Mouse (Mus musculus) midbrain, embryonic 12.5 days (tissue): ENCODE results near the gene Ccdc182. TPM values are rescaled to one million over a fixed set of nuclear protein-coding genes. Genes with fewer than 3 reads are reported as not detected.

Source experiments
- ATAC-seq: fragments of 200-750 bp; cut with Nextera tagmentation; 2 replicates; pipeline ENCODE4 v1.8.0; 2017; ENCODE audit warnings: low read depth, moderate TSS enrichment, moderate library complexity; ENCODE audit not compliant: low FRiP score
- H3K27ac ChIP-seq: fragments of 300-500 bp; sonication (generic); replicated peaks from 2 replicates; pipeline ENCODE4 v1.5.1; 2016; ENCODE audit warnings: mild to moderate bottlenecking
- H3K27me3 ChIP-seq: fragments of 300-500 bp; sonication (generic); 2 replicates; pipeline ENCODE4 v1.6.1; 2016; ENCODE audit warnings: mild to moderate bottlenecking
- H3K36me3 ChIP-seq: fragments of 300-500 bp; sonication (generic); 2 replicates; pipeline ENCODE4 v1.6.1; 2016
- H3K4me1 ChIP-seq: fragments of 300-500 bp; sonication (generic); 2 replicates; pipeline ENCODE4 v1.6.1; 2016
- H3K4me2 ChIP-seq: fragments of 300-500 bp; sonication (generic); replicated peaks from 2 replicates; pipeline ENCODE4 v1.6.1; 2016; ENCODE audit warnings: mild to moderate bottlenecking, moderate library complexity
- H3K4me3 ChIP-seq: fragments of 300-500 bp; sonication (generic); 2 replicates; pipeline ENCODE4 v1.5.1; 2016; ENCODE audit warnings: mild to moderate bottlenecking
- H3K9ac ChIP-seq: fragments of 300-500 bp; sonication (generic); replicated peaks from 2 replicates; pipeline ENCODE4 v1.6.1; 2016; ENCODE audit warnings: mild to moderate bottlenecking, moderate library complexity
- H3K9me3 ChIP-seq: fragments of 300-500 bp; sonication (generic); 2 replicates; pipeline ENCODE4 v1.6.1; 2016; ENCODE audit warnings: mild to moderate bottlenecking
- WGBS: fragments of 180-500 bp; shearing (Covaris S2); methylation state at CpG from one replicate; pipeline ENCODE4 v1.1.7; 2016; 5-methylcytosine and 5-hydroxymethylcytosine counted together
- polyA plus RNA-seq: library from polyadenylated mRNA; unstranded; fragments of >200 nt; fragmentation: Nextera tagmentation; extraction: Ambion mirVana; gene quantifications from 2 replicates; pipeline ENCODE4 v1.2.1, GENCODE M21; 2016

The Ccdc182 gene
- polyA plus RNA-seq, 1 experiment from 2014 or later, result 5.0 TPM

DNA sequence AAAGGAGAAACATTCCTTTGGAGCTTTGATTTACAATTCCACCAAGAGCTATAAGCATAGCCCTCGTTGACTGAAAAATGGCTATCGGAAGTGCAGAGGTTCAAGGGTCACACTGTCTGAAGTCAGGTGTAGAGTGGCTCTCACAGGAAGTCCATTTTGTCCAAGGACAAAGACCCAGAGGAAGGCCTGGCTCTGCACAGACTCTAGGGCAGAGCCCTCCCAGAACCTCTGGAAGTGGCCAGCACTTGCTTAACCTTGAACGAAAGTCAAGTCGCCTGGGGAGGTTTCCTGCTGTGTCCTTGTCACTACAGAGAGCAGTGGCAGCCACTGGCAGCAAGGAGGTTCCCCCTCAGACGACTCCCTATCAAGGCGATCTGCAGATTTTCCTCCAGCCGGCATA is 33.4 kb upstream of the Ccdc182 start:
- Histone ChIP-seq H3K9ac (no peak overlapping the region), H3K4me1 (no peaks in the 10 kb centered on the region; the same call in 1 of the 2 replicates), H3K27me3 (no peaks in the 10 kb centered on the region), H3K27ac (no peak overlapping the region), H3K36me3 (peaks cover 8% of the 10 kb centered on the region; the same call in 1 of the 2 replicates), H3K4me2 (no peak overlapping the region), H3K4me3 (no peak overlapping the region), H3K9me3 (peaks cover 6% of the 10 kb centered on the region; the same call in 1 of the 2 replicates)
- ATAC-seq, result no peak
- WGBS, result 54% methylated on average over 7 of the region's 7 CpGs

DNA sequence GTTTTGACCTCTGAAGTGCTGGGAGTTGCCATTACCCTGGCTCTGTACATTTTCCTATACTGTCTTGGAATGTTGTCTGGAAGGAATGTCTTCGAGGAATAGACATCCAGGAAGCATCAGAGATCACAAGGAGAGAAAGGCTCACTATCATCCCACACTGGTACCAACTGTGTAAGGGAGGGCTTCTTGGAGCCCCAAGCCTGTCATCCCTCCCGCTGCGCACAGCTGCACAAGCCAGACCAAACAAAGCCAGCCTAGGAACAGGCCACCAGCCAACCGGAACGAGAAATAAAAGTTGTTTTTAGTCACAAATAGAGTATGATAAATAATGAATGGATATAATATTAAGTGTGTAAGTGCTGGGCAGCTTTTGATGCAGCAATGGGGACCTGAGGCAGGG is 29.0 kb upstream of the Ccdc182 start:
- peaks cover 2% of the 10 kb centered on the region; the same call in 1 of the 2 replicates for H3K9me3 ChIP-seq
- H3K4me3 ChIP-seq, result no peak overlapping the region
- 64% methylated on average over 5 of the region's 5 CpGs for WGBS
- 0 out of 2 replicates have a peak, but pooled peaks cover 2% of the 10 kb centered on the region for H3K36me3 ChIP-seq
- H3K4me1 ChIP-seq, result peaks cover 13% of the 10 kb centered on the region
- H3K9ac ChIP-seq, result no peak overlapping the region
- ATAC-seq, result no peak
- no peak overlapping the region for H3K4me2 ChIP-seq
- 0 out of 2 replicates have a peak overlapping the region, but pooled peaks have one; percentile 46 for H3K27ac ChIP-seq
- peaks cover 3% of the 10 kb centered on the region; the same call in 1 of the 2 replicates for H3K27me3 ChIP-seq

DNA sequence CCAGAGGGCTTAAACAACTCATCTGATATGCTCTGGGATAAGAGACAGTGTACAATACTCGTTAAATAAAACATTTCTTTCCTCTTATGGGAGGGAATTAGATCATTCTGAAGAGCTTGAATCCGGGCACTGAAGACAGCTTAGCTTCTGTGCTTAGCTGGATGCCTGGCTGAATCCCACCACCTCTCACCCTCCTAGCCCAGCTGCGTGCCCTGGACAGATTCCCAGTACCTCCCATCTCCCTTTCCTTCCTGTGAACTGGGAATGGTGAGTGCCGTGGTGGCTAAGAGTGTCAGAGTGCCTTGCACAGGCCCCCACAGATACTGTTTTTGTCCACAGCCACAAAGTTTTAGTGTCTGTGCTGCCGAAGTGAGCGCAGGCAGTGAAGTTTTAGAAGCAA is 27.5 kb upstream of the Ccdc182 start:
- Histone ChIP-seq H3K36me3 (no peaks in the 10 kb centered on the region), H3K27ac (peak overlapping the region; percentile 60), H3K4me1 (peaks cover 13% of the 10 kb centered on the region), H3K27me3 (peaks cover 5% of the 10 kb centered on the region; the same call in 1 of the 2 replicates), H3K9ac (no peak overlapping the region), H3K4me3 (no peak overlapping the region), H3K9me3 (no peaks in the 10 kb centered on the region), H3K4me2 (no peak overlapping the region)
- no peak for ATAC-seq
- 59% methylated on average over 6 of the region's 6 CpGs for WGBS

DNA sequence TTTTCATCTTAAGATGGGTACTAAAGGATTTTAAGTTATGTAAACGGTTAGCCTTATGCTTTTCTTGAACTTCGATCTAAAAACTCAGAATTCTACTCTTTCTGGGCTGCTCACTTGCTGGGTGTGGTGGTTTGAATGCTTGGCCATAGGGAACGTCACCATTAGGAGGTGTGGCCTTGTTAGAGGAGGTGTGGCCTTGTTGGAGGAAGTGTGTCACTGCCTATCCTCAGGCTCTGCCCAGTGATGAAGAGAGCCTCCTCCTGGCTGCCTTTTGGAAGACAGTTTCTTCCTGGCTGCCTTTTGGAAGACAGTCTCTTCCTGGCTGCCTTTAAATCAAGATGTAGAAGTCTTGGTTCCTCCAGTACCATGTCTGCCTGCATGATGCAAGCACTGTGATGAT is 22.0 kb upstream of the Ccdc182 start:
- Histone ChIP-seq H3K4me2 (no peak overlapping the region), H3K27ac (no peak overlapping the region)
- no peak for ATAC-seq

DNA sequence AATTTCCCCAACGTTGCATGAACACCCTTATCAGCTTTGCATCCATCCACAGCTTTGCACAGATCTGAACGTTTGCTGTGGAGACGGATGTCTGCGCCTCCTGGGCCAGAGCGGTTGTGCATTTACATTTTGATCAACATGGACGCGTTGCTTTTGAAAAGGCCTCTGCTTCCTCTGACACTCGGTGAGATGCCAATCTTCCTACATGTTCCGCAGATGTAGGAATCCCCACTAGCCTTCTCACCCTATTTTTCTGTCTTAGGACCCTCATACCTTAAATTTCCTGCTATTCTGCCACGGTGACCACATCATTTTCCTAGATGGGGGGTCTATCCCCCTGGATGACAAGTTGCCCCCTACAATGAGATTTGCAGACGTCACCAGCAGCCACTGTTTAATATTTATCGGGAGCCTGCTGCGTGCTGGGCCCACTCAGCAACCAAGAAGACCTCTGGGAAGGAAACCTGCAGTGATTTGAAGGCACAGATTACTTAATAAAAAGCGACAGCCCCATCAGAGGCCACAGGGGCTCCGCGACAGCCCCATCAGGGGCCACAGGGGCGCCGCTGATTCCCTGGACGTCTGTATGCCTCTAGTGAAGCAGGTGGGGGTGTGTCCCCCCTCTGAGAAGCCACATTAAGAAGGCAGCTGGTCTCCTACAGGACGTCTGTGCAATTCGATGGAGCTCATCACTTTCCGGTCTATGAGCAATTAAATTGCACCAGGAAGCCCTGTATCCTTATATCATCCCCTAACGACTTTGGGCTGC is 19.6 kb upstream of the Ccdc182 start:
- H3K4me3 ChIP-seq, result peak overlapping the region; percentile 6; the same call in 1 of the 2 replicates
- no peaks in the 10 kb centered on the region for H3K36me3 ChIP-seq
- peak; percentile 83 for ATAC-seq
- H3K27ac ChIP-seq, result peak overlapping the region; percentile 93
- H3K9ac ChIP-seq, result no peak overlapping the region; the same call in 1 of the 2 replicates
- WGBS, result 19% methylated on average over 23 of the region's 23 CpGs
- peaks cover 51% of the 10 kb centered on the region for H3K4me1 ChIP-seq
- H3K27me3 ChIP-seq, result peaks cover 5% of the 10 kb centered on the region; the same call in 1 of the 2 replicates
- H3K4me2 ChIP-seq, result peak overlapping the region; percentile 37
- H3K9me3 ChIP-seq, result no peaks in the 10 kb centered on the region

More for the DNA sequence above, 22.0 kb upstream of the Ccdc182 start:
- no peak overlapping the region for H3K9ac ChIP-seq
- no peaks in the 10 kb centered on the region for H3K9me3 ChIP-seq
- peaks cover 52% of the 10 kb centered on the region for H3K4me1 ChIP-seq
- H3K27me3 ChIP-seq, result peaks cover 5% of the 10 kb centered on the region; the same call in 1 of the 2 replicates
- H3K36me3 ChIP-seq, result no peaks in the 10 kb centered on the region
- H3K4me3 ChIP-seq, result no peak overlapping the region
- WGBS, result 76% methylated on average over 3 of the region's 3 CpGs

DNA sequence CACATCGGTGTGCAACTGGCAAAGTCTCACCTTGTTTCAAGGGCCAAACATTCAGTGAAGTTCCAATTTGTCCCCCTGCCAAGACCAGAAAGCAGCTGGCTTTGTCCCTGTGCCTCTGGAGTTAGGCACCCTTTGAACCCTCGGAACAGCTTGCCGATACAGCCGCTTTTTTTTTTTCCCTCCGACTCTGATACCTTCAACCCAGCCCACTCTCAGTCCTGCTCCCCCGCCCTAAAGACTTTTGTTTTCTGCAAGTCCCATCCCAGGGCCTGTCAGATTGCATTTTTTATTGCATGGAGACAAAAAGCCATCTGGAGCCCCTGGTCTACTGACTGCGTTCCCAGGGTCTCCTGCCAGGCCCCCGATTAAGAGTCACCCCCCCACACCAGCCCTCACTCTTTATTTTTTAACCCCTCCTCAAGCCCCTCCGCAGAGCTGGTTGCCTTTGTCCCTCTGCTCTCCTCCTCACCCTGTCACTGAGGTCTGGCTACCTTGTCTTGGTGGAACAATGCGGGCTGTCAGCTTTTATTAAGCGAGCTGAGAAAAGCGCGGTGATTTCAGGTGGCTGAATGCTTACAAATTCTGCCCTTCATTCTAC is 18.9 kb upstream of the Ccdc182 start:
- Histone ChIP-seq H3K4me3 (no peak overlapping the region), H3K36me3 (no peaks in the 10 kb centered on the region), H3K4me2 (peak overlapping the region; percentile 37), H3K27ac (peak overlapping the region; percentile 93), H3K9ac (peak overlapping the region; percentile 8; the same call in 1 of the 2 replicates), H3K4me1 (peaks cover 56% of the 10 kb centered on the region), H3K27me3 (peaks cover under 1% of the 10 kb centered on the region; the same call in 1 of the 2 replicates), H3K9me3 (no peaks in the 10 kb centered on the region)
- WGBS, result 11% methylated on average over 13 of the region's 13 CpGs
- peak; percentile 85 for ATAC-seq

DNA sequence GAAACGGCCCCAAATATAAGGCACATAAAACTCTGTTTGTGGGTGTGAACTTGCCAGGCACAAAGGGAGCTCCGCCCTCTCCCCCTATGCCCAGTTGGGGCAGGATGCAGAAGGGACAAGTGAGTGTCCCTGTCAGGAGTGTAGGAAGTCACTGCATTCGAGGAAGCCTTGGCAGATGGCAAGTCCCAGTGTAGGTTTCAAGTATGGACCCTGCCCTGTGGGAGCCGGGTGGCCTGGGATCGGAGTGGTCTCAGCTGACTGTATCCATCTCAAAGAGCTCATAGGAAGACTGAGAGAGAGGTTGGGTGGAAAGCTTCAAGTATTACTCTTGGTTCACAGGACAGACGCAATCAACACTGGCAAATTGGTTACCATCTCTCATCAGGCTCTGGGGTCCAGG is 17.9 kb upstream of the Ccdc182 start:
- Histone ChIP-seq H3K27me3 (no peaks in the 10 kb centered on the region), H3K4me1 (peaks cover 63% of the 10 kb centered on the region), H3K27ac (peak overlapping the region; percentile 93), H3K4me3 (no peak overlapping the region), H3K9ac (0 out of 2 replicates have a peak overlapping the region, but pooled peaks have one; percentile 11), H3K36me3 (no peaks in the 10 kb centered on the region), H3K4me2 (peak overlapping the region; percentile 37), H3K9me3 (no peaks in the 10 kb centered on the region)
- WGBS, result 50% methylated on average over 6 of the region's 6 CpGs
- no peak for ATAC-seq

DNA sequence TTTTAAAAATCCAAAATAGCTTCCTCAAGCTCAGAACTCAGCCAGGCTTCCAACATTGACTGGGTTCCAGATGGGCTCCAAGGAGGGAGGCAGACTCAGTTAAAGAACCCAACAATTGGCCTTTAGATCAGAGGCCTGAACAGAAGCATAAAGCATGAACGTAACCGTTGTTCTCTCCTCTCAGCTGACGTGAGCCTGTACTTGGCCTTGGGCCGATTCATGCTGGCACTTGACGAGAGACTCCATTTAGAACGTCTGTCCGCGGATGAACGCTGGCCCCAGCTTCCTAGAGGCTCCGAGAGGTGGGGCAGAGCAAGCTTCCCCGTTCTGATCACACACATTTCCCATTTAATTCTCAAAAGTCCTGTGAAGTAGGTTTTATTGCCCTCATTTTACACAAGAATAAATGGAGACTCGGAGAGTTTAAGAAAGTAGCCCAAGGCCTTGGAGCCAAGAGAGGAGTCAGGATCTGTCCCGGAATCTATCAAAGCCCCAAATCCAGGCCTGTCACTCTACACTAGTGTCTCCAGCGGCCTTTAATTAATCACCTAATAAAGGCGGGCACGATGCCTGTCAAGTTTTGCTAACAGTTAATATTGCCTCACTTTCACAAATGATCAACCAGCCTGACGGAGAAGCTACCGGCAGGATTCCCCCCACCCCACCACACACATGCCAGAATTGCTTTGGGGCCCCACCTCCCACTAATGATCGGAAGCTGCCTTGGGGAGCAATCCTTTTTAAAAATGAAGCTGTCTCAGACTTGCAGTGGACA is 17.1 kb upstream of the Ccdc182 start:
- Histone ChIP-seq H3K9ac (no peak overlapping the region), H3K4me2 (no peak overlapping the region), H3K27ac (peak overlapping the region; percentile 93), H3K9me3 (no peaks in the 10 kb centered on the region), H3K27me3 (no peaks in the 10 kb centered on the region), H3K4me3 (no peak overlapping the region), H3K36me3 (no peaks in the 10 kb centered on the region), H3K4me1 (peaks cover 63% of the 10 kb centered on the region)
- 34% methylated on average over 19 of the region's 19 CpGs for whole genome bisulfite sequencing
- ATAC-seq, result no peak

DNA sequence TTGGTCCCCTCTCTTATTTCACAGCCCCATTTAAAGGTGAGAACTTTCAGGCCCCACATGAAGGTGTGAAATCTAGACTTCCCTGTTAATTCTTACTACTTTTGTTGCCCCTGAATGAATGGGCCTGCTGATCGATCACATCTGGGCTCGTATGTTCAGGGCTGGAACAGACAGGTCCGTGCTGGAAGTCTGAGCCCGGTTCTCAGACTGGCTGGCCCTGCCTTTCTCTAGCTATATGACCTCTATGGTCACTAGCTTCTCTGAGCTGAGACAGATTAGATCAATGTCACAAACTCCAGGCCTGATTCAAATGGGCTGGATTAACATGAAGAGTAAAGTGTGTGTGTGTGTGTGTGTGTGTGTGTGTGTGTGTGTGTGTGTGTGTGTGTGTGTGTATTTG is 14.9 kb upstream of the Ccdc182 start:
- 0 out of 2 replicates have a peak, but pooled peaks cover 6% of the 10 kb centered on the region for H3K9me3 ChIP-seq
- no peaks in the 10 kb centered on the region for H3K36me3 ChIP-seq
- H3K4me3 ChIP-seq, result no peak overlapping the region
- 40% methylated on average over 4 of the region's 4 CpGs for WGBS
- H3K27ac ChIP-seq, result peak overlapping the region; percentile 80
- H3K4me1 ChIP-seq, result peaks cover 53% of the 10 kb centered on the region
- H3K27me3 ChIP-seq, result no peaks in the 10 kb centered on the region
- no peak for ATAC-seq
- H3K9ac ChIP-seq, result no peak overlapping the region
- H3K4me2 ChIP-seq, result no peak overlapping the region

DNA sequence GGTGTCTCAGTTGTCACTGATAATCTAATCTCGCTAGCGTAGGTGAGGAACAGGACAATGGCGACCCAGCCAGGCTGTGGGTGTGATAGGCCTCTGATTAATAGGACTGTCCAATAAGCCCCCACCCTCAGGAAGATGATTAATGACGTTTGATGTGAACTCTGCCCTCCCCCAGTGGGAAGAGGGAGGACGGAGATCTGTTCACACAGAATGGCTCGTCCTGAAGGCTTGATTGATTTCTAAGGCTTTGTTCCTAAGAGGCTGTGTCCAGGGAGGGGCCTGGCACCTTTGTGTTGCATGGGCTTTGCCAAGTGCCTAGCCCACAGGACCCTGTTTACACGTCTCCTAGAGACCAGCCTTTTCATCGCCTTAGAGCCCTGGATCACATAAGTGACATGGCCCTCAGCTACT is 13.4 kb upstream of the Ccdc182 start:
- no peaks in the 10 kb centered on the region for H3K27me3 ChIP-seq
- no peaks in the 10 kb centered on the region for H3K36me3 ChIP-seq
- H3K4me2 ChIP-seq, result no peak overlapping the region
- no peak overlapping the region for H3K9ac ChIP-seq
- no peak overlapping the region for H3K4me3 ChIP-seq
- H3K4me1 ChIP-seq, result peaks cover 39% of the 10 kb centered on the region
- ATAC-seq, result peak; percentile 77
- 0 out of 2 replicates have a peak, but pooled peaks cover 6% of the 10 kb centered on the region for H3K9me3 ChIP-seq
- H3K27ac ChIP-seq, result peak overlapping the region; percentile 84
- WGBS, result 24% methylated on average over 8 of the region's 8 CpGs

DNA sequence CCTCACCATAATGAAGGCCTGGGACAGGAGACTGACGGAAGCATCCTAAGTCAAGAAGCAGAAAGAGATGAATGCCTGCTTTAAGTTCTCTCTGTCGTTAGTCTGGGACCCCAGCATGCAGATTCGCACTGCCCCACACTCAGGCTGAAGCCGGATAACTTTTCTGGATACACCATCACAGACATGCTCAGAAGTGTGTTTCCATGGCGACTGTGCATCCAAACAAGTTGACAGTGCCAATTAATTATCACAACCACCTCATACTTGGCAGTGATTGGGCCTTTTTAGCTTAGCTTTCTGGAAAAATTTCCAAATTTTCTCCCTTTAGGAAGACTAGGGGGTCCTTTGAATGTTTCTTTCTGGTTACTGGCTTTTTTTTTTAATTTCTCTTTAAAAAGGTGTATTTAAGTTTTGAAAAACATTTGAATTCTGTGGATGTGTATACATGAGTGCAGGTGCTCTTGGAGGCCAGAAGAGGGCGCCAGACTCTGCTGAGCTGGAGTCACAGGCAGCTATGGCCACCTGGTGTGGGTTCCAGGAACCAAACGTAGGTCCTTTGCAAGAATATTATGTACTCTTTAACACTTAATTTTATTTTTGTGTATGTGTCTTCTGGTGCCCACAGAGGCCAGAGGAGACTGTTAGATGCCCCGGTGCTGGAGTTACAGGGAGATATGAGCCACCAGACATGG is 12.3 kb upstream of the Ccdc182 start:
- Histone ChIP-seq H3K27ac (peak overlapping the region; percentile 84), H3K9me3 (0 out of 2 replicates have a peak, but pooled peaks cover 6% of the 10 kb centered on the region), H3K4me3 (no peak overlapping the region), H3K9ac (no peak overlapping the region), H3K4me1 (peaks cover 31% of the 10 kb centered on the region), H3K27me3 (no peaks in the 10 kb centered on the region), H3K36me3 (no peaks in the 10 kb centered on the region), H3K4me2 (no peak overlapping the region)
- ATAC-seq, result no peak
- 68% methylated on average over 8 of the region's 8 CpGs for WGBS
